Mouse (Mus musculus) liver, embryonic 13.5 days (tissue): Measurements from ENCODE around the gene Fbxl13. TPM values are rescaled to one million over a fixed set of nuclear protein-coding genes. Genes with fewer than 3 reads are reported as not detected.

Experiments used
- ATAC-seq: fragments of 200-750 bp; cut with Nextera tagmentation; 2 replicates; pipeline ENCODE4 v1.8.0; 2017; ENCODE audit warnings: low read depth, mild to moderate bottlenecking, moderate number of reproducible peaks, moderate library complexity
- DNase-seq: peaks from one replicate; pipeline ENCODE4 v3.0.0; 2022
- H3K27ac ChIP-seq: fragments of 300-500 bp; sonication (generic); 2 replicates; pipeline ENCODE4 v1.5.1; 2015; ENCODE audit warnings: moderate library complexity, mild to moderate bottlenecking, inconsistent platforms
- H3K27me3 ChIP-seq: fragments of 300-500 bp; sonication (generic); 2 replicates; pipeline ENCODE4 v1.6.1; 2015; ENCODE audit warnings: mild to moderate bottlenecking, inconsistent platforms
- H3K36me3 ChIP-seq: fragments of 300-500 bp; sonication (generic); 2 replicates; pipeline ENCODE4 v1.6.1; 2015; ENCODE audit warnings: mild to moderate bottlenecking, inconsistent platforms
- H3K4me1 ChIP-seq: fragments of 300-500 bp; sonication (generic); replicated peaks from 2 replicates; pipeline ENCODE4 v1.6.1; 2015; ENCODE audit warnings: inconsistent platforms
- H3K4me2 ChIP-seq: fragments of 300-500 bp; sonication (generic); 2 replicates; pipeline ENCODE4 v1.6.1; 2015; ENCODE audit warnings: inconsistent platforms, mild to moderate bottlenecking, moderate library complexity
- H3K4me3 ChIP-seq: fragments of 300-500 bp; sonication (generic); replicated peaks from 2 replicates; pipeline ENCODE4 v1.5.1; 2015; ENCODE audit warnings: mild to moderate bottlenecking, inconsistent platforms
- H3K9ac ChIP-seq: fragments of 300-500 bp; sonication (generic); 2 replicates; pipeline ENCODE4 v1.6.1; 2015; ENCODE audit warnings: mild to moderate bottlenecking, inconsistent platforms
- H3K9me3 ChIP-seq: fragments of 300-500 bp; sonication (generic); replicated peaks from 2 replicates; pipeline ENCODE4 v1.6.1; 2016; ENCODE audit warnings: inconsistent platforms
- WGBS: fragments of 180-500 bp; shearing (Covaris S2); methylation state at CpG from one replicate; pipeline ENCODE4 v1.1.7; 2015; ENCODE audit not compliant: insufficient replicate concordance; 5-methylcytosine and 5-hydroxymethylcytosine counted together
- polyA plus RNA-seq: library from polyadenylated mRNA; unstranded; fragments of >200 nt; fragmentation: Nextera tagmentation; extraction: Ambion mirVana; gene quantifications from 2 replicates; pipeline ENCODE4 v1.2.1, GENCODE M21; 2015

Fbxl13 gene
- polyA plus RNA-seq, 1 experiment from 2014 or later: 0.13 TPM

DNA sequence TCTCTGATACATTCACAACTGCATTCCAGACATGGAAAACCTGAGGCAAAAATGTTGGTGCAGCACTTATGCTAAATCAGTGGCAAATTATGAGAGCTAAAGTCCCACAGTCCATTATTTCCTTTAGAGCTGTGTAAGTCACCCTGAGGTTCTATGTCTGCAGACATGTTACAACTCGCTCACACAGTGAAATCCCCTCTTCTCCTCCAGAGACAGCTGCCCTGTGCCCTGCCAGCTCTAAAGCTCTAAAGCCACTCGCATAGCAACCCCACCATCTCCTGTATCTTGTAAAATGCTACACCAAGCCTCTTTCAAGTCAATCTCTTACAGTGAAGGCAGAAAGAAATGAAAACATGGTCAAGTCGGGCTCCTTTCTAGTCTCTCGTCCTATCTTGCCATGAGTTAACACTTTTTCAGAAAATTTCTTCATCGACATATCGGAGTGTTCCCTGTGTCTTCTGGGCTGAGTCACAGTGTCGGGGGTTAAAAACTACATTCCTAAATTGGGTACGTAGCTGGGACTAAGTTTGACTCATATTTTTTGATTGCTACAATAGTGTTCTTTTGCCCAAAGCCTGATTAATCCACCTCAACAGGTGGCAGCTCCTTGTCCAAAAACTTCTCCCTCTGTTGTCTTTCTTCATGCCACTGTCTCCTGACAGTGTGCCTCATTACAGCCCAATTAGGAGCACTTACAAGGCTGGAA is 152.0 kb downstream of the Fbxl13 start:
- H3K4me3 ChIP-seq: no peak overlapping the region
- no peaks in the 10 kb centered on the region for H3K4me1 ChIP-seq
- no peak overlapping the region for H3K27ac ChIP-seq
- DNase-seq (no peak), ATAC-seq (no peak)
- H3K9ac ChIP-seq: no peak overlapping the region
- no peaks in the 10 kb centered on the region for H3K9me3 ChIP-seq
- H3K36me3 ChIP-seq: no peaks in the 10 kb centered on the region
- no peak overlapping the region for H3K4me2 ChIP-seq
- 59% methylated on average over 8 of the region's 8 CpGs for WGBS
- H3K27me3 ChIP-seq: no peaks in the 10 kb centered on the region

DNA sequence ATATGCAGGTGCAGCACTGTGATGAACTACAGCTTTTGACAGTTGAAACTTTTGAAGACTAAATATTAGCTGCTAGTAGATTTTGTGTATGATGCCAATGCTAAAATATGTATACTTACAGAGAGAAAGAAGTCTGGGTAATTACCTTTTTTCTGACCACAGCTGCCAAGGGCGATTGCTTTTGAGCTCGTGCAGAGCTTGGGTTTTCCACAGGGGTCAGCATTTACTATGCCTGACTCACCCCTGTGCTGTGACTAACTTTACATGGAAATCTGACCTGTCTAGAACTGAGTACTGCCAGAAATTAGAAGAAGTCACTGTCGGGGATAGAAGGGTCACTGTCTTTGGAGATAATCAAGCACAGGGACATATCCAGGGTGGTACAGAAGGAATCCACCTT is 153.2 kb downstream of the Fbxl13 start:
- ATAC-seq: no peak
- DNase-seq: no peak
- H3K9me3 ChIP-seq: no peaks in the 10 kb centered on the region
- no peak overlapping the region for H3K27ac ChIP-seq
- WGBS: 55% methylated on average over 3 of the region's 3 CpGs
- no peaks in the 10 kb centered on the region for H3K4me1 ChIP-seq
- H3K4me2 ChIP-seq: no peak overlapping the region
- H3K4me3 ChIP-seq: no peak overlapping the region
- no peak overlapping the region for H3K9ac ChIP-seq
- no peaks in the 10 kb centered on the region for H3K36me3 ChIP-seq
- H3K27me3 ChIP-seq: no peaks in the 10 kb centered on the region

DNA sequence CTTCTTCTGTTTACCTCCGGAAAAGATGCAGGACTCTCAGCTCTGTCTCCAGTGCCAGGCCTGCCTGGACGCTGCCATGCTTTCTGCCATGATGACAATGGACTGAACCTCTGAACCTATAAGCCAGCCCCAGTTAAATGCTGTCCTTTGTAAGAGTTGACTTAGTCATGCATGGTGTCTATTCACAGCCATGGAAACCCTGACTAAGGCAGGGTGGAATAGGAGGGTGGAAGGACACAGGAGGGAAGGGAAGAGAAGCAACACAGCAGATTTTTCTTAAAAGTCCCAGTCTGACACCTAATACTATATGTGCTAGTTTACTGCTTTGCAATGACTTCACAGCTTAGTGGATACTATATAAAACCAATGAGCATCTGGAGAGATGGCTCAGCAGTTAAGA is 154.0 kb downstream of the Fbxl13 start:
- ATAC-seq (no peak), DNase-seq (no peak)
- H3K4me2 ChIP-seq: no peak overlapping the region
- H3K4me3 ChIP-seq: no peak overlapping the region
- H3K9ac ChIP-seq: no peak overlapping the region
- no peaks in the 10 kb centered on the region for H3K36me3 ChIP-seq
- WGBS: 66% methylated on average over 2 of the region's 2 CpGs
- H3K9me3 ChIP-seq: no peaks in the 10 kb centered on the region
- H3K27ac ChIP-seq: no peak overlapping the region
- no peaks in the 10 kb centered on the region for H3K4me1 ChIP-seq
- H3K27me3 ChIP-seq: no peaks in the 10 kb centered on the region

DNA sequence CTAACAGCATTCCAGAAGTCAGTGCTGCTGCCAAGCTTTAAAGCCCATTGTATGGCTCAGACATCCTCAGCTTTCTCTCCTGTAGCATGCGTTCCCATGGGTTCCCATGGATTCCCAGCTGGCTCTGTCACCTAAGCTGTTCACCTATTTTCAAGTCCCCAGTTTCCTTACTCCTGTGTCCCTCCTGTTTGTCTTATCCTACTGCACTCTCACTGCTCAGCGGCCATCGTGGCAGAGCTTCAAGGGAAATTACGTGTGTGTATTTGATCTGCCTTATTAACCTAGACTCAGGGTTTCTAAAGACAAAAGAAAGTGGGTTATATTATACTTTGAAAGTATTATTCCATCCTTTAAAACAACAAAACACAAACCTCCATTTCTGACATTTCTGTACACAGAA is 156.3 kb downstream of the Fbxl13 start:
- ATAC-seq (no peak), DNase-seq (no peak)
- no peak overlapping the region for H3K9ac ChIP-seq
- H3K4me3 ChIP-seq: no peak overlapping the region
- no peak overlapping the region for H3K4me2 ChIP-seq
- 82% methylated on average over 4 of the region's 4 CpGs for WGBS
- H3K9me3 ChIP-seq: no peaks in the 10 kb centered on the region
- H3K36me3 ChIP-seq: no peaks in the 10 kb centered on the region
- no peaks in the 10 kb centered on the region for H3K27me3 ChIP-seq
- H3K4me1 ChIP-seq: no peaks in the 10 kb centered on the region
- no peak overlapping the region for H3K27ac ChIP-seq

DNA sequence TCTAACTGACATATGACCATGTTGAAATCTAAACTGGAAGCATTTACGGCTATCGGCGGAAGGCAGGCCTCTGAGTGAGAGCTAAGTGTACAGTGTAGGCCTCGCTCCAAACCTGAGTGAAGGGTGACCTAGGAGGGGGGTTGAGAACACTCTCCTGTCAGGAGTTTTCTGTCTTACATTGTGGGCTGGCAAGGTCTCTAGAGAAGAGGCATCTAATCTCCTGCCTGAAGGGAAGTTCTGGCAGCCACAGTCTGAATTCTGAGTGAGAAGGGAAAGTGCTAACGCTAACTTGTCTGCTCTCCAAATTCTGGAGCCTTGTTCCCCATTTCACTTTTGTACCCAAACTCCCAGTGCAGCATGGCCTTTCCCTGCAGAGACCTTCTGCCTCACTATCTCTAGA is 156.9 kb downstream of the Fbxl13 start:
- no peak overlapping the region for H3K9ac ChIP-seq
- H3K27ac ChIP-seq: no peak overlapping the region
- ATAC-seq (no peak), DNase-seq (no peak)
- H3K4me2 ChIP-seq: no peak overlapping the region
- H3K4me1 ChIP-seq: no peaks in the 10 kb centered on the region
- no peaks in the 10 kb centered on the region for H3K27me3 ChIP-seq
- WGBS: 84% methylated on average over 5 of the region's 5 CpGs
- no peak overlapping the region for H3K4me3 ChIP-seq
- no peaks in the 10 kb centered on the region for H3K36me3 ChIP-seq
- no peaks in the 10 kb centered on the region for H3K9me3 ChIP-seq

DNA sequence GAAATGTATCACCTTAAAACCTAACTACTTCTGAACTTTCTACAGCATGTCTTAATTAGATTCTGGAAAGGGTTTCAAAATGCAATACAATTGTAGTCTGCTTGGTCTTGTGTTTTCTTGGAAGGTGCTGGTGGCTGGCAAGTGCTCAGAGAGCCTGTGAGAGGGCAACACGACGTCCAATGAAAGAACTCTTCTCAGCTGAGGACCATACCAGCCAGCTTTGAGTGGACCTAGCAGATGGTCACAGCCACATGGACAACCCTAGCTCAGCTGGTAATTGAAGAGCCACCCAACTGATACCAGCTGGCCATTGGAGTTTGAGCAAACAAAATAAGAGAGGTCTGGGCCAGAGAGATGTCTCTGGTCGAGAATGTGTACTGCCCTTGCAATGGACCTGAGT is 157.7 kb downstream of the Fbxl13 start:
- H3K27ac ChIP-seq: no peak overlapping the region
- DNase-seq (no peak), ATAC-seq (no peak)
- H3K27me3 ChIP-seq: no peaks in the 10 kb centered on the region
- no peak overlapping the region for H3K4me2 ChIP-seq
- H3K36me3 ChIP-seq: no peaks in the 10 kb centered on the region
- WGBS: 62% methylated on average over 3 of the region's 3 CpGs
- H3K9me3 ChIP-seq: no peaks in the 10 kb centered on the region
- H3K4me3 ChIP-seq: no peak overlapping the region
- no peaks in the 10 kb centered on the region for H3K4me1 ChIP-seq
- no peak overlapping the region for H3K9ac ChIP-seq

DNA sequence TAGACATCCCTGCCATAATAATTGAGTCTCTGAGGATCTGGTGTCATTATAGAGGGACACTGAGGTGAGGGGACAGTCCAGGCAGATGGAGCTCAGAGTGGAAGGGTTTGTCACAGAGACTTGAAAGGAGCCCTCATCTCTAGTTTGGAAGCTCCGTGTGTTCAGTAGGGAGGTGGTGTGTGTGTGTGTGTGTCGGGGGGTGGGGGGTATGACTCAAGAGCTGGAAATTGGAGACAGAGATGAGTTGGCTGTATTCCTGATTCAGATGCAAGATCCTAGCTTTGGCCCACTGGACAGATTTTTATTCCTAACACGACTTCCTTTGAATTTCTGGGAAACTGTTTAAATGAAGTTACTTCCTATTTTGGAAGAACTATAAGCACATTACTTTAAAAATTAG is 158.1 kb downstream of the Fbxl13 start:
- Histone ChIP-seq H3K36me3 (no peaks in the 10 kb centered on the region), H3K9me3 (no peaks in the 10 kb centered on the region), H3K4me1 (no peaks in the 10 kb centered on the region), H3K27me3 (no peaks in the 10 kb centered on the region), H3K9ac (no peak overlapping the region), H3K4me2 (no peak overlapping the region), H3K4me3 (no peak overlapping the region), H3K27ac (no peak overlapping the region)
- WGBS: 67% methylated on average over 3 of the region's 3 CpGs
- ATAC-seq (no peak), DNase-seq (no peak)

DNA sequence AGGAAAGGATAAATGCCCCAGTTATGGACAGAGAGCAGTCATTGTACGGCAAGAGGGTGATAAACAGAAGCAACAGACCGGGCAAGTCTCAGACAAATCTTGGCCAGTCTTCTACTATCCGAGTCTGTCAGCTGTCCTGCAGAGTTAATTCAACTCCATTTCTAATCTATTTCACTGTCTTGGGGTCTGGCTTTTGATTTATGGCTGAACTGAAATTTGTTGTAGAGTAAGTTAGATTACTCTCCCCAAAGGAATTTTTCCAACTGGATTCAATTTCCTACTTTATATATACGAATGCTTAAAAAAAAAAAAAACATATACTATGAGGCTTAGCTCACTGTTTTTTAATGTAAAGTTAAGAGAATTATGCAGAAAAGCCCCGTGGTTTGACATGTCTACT is 158.6 kb downstream of the Fbxl13 start:
- H3K36me3 ChIP-seq: no peaks in the 10 kb centered on the region
- no peak overlapping the region for H3K27ac ChIP-seq
- no peaks in the 10 kb centered on the region for H3K27me3 ChIP-seq
- no peak overlapping the region for H3K4me2 ChIP-seq
- ATAC-seq (no peak), DNase-seq (no peak)
- 68% methylated on average over 5 of the region's 5 CpGs for WGBS
- no peak overlapping the region for H3K9ac ChIP-seq
- H3K4me1 ChIP-seq: no peaks in the 10 kb centered on the region
- no peak overlapping the region for H3K4me3 ChIP-seq
- no peaks in the 10 kb centered on the region for H3K9me3 ChIP-seq

DNA sequence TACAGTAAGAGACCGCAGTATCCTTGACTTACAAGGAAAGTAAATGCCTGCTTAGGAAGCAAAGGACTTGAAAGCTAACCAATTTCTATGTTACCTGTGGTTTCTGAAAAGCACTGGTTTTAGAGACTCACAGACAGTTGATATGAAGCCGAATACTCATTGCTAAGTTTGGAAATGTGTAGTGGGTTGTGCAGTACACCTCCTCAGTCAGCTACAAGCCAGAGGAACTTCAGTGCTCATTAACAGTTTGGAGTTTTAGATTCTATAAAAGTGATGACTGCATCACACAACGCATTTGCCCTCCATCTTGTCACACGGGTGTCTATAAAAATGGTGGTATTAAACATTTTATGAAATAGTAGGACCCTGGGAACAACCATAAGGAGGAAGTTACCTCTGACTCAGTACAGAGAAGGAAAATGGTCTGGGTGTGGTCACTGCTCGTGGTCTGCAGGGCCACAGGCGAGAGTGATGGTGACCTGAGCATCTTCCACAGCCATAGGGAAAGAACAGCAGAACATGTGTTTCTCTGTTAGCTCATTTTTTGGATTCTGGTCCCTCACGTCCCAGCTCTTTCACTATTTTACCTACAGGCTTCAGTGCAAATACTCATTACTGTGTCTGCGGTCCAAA is 160.1 kb downstream of the Fbxl13 start:
- no peaks in the 10 kb centered on the region for H3K27me3 ChIP-seq
- no peaks in the 10 kb centered on the region for H3K9me3 ChIP-seq
- H3K4me2 ChIP-seq: no peak overlapping the region
- H3K9ac ChIP-seq: no peak overlapping the region
- no peaks in the 10 kb centered on the region for H3K4me1 ChIP-seq
- H3K36me3 ChIP-seq: peaks cover 7% of the 10 kb centered on the region; the same call in 1 of the 2 replicates
- H3K27ac ChIP-seq: no peak overlapping the region
- no peak for DNase-seq
- WGBS: 63% methylated on average over 8 of the region's 8 CpGs
- H3K4me3 ChIP-seq: no peak overlapping the region
- ATAC-seq: no peak

DNA sequence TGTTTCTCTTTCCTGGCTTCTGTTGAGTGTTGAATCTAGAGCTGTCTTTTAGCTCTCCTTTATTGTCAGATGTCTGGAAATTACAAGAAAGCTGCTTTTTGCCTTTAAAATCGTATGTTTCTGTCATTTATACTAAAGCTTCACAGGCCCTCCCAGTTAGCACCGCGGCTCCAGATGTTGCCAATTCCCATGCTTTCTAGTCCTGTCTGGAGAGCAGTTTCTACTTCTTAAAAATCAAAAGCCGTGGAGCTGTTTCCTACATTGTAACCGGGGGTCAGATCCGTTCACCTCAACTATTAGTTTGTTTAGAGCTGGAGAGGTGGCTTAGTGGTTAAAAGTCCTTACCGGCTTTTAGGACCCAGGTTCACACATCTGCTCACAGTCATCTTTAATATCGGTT is 162.2 kb downstream of the Fbxl13 start:
- no peak for DNase-seq
- H3K4me2 ChIP-seq: no peak overlapping the region
- no peaks in the 10 kb centered on the region for H3K4me1 ChIP-seq
- H3K9me3 ChIP-seq: no peaks in the 10 kb centered on the region
- no peak overlapping the region for H3K27ac ChIP-seq
- ATAC-seq: no peak
- H3K27me3 ChIP-seq: no peaks in the 10 kb centered on the region
- H3K9ac ChIP-seq: no peak overlapping the region
- 81% methylated on average over 8 of the region's 8 CpGs for WGBS
- no peak overlapping the region for H3K4me3 ChIP-seq
- peaks cover 14% of the 10 kb centered on the region for H3K36me3 ChIP-seq

DNA sequence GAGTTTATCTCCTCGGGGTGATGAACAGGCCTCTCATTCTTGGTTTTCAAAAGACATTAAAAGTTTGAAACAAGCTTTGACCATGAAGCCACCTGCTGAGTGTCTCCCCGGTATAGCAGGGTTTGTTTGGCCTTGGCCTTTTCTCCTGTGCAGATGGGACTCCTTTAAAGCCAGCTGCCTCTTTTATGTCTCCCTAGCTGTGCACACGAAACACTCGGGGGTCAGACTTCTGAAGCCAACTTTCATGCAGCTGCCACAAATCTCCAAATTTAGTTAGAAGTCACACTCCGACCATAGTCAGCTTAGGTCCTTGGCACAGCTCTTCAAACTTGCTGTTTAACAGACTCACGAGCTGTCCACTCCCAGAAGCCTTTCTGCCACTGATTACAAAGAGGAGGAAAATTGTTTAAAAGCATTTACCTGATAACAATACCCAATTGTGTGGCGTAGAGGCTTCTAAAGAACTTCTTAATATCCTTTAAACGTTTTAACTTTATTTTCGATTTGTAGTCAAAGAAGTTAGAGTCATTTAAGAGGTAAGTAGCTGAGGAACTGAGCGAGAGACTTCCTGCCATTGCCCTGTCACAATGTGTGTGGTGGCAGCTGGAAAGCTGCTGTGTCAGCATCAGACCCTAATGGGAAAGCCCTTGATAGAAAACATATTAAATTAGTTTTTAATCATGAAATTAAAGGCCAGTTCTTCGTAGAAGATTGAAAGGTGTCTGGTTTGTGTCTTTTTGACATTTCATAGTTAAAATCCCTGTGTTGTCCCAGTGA is 162.8 kb downstream of the Fbxl13 start:
- Histone ChIP-seq H3K27me3 (no peaks in the 10 kb centered on the region), H3K36me3 (peaks cover 15% of the 10 kb centered on the region), H3K4me3 (no peak overlapping the region), H3K27ac (no peak overlapping the region), H3K9me3 (no peaks in the 10 kb centered on the region), H3K4me2 (no peak overlapping the region), H3K9ac (no peak overlapping the region), H3K4me1 (no peaks in the 10 kb centered on the region)
- DNase-seq (no peak), ATAC-seq (no peak)
- WGBS: 60% methylated on average over 11 of the region's 11 CpGs
